Mouse (Mus musculus): ENCODE measurements around the gene Rab1a.

GRCm38 (mm10) chr11:20242366-20243056, 41.3 kb downstream of the Rab1a start:
- TF ChIP-seq CTCF (IDR thresholded peaks at IDR 0.05; ENCODE audit: low read depth, low read length) (no peak), POLR2A (IDR thresholded peaks at IDR 0.05; ENCODE audit: extremely low read depth, insufficient read depth, low read length) (no peak)

All from liver, adult 2 months (tissue).